Mouse (Mus musculus): ENCODE results near the gene Osbpl6. TPM values are rescaled to one million over a fixed set of nuclear protein-coding genes. Genes with fewer than 3 reads are reported as not detected.

The Osbpl6 gene
- polyA plus RNA-seq, 1 experiment = not detected

- TF ChIP-seq GATA1 (IDR thresholded peaks at IDR 0.05; ENCODE audit: low read length) = no peak
Measured at GRCm38 (mm10) chr2:76618078-76618477, 211.8 kb downstream of the Osbpl6 start.

- TF ChIP-seq GATA1 (IDR thresholded peaks at IDR 0.05; ENCODE audit: low read length) = no peak
Measured at GRCm38 (mm10) chr2:76620188-76620587, 213.9 kb downstream of the Osbpl6 start.

- no peak for TF ChIP-seq GATA1 (IDR thresholded peaks at IDR 0.05; ENCODE audit: low read length)
Measured at GRCm38 (mm10) chr2:76621724-76622123, 215.4 kb downstream of the Osbpl6 start.

- no peak for TF ChIP-seq GATA1 (IDR thresholded peaks at IDR 0.05; ENCODE audit: low read length)
Measured at GRCm38 (mm10) chr2:76630293-76630692, 224.0 kb downstream of the Osbpl6 start.

GRCm38 (mm10) chr2:76631600-76631999 is 225.3 kb downstream of the Osbpl6 start:
- TF ChIP-seq GATA1 (IDR thresholded peaks at IDR 0.05; ENCODE audit: low read length) = no peak

GRCm38 (mm10) chr2:76639637-76640036 is 233.3 kb downstream of the Osbpl6 start:
- TF ChIP-seq GATA1 (IDR thresholded peaks at IDR 0.05; ENCODE audit: low read length) = no peak

- TF ChIP-seq GATA1 (IDR thresholded peaks at IDR 0.05; ENCODE audit: low read length) = no peak
Measured at GRCm38 (mm10) chr2:76643801-76644200, 237.5 kb downstream of the Osbpl6 start.

- TF ChIP-seq GATA1 (IDR thresholded peaks at IDR 0.05; ENCODE audit: low read length) = no peak
Measured at GRCm38 (mm10) chr2:76647441-76647869, 241.1 kb downstream of the Osbpl6 start.

- no peak for TF ChIP-seq GATA1 (IDR thresholded peaks at IDR 0.05; ENCODE audit: low read length)
Measured at GRCm38 (mm10) chr2:76647883-76648570, 241.7 kb downstream of the Osbpl6 start, which contains the start of the genes Prkra and Pjvk. Gene Prkra, minus strand, starts transcription at chr2:76648015. Gene Pjvk, plus strand, starts transcription at chr2:76648476.

GRCm38 (mm10) chr2:76648666-76649141 is 242.4 kb downstream of the Osbpl6 start:
- TF ChIP-seq GATA1 (IDR thresholded peaks at IDR 0.05; ENCODE audit: low read length) = no peak

Other genes starting within 250 kb of the Osbpl6 start
- gene Pde11a, start 67.7 kb upstream of the Osbpl6 start, polyA plus RNA-seq (2012) = 0.05 TPM in 1 of 2 replicates, not detected in the other
- gene Cyct, start 46.1 kb upstream of the Osbpl6 start, polyA plus RNA-seq (2012) = not detected in 2 replicates
- gene Rbm45, start 36.5 kb upstream of the Osbpl6 start, polyA plus RNA-seq (2012) = 17.1 and 25.4 TPM in 2 replicates
- gene Prkra, start 241.5 kb downstream of the Osbpl6 start, polyA plus RNA-seq (2012) = 10.9 and 13.5 TPM in 2 replicates
- gene Pjvk, start 242.0 kb downstream of the Osbpl6 start, polyA plus RNA-seq (2012) = not detected in 2 replicates